In genomic region chr13:113031792-113032571, GRCm38 (mm10) we compare ENCODE assay signal across 9 mouse cellular contexts. TPM values are rescaled to one million over a fixed set of nuclear protein-coding genes. Genes with fewer than 3 reads are reported as not detected.
DNase-seq lines count a peak whose midpoint lies in the region; ATAC-seq and TF ChIP-seq lines count a peak whose summit lies in the region.
"Had no signal": no experiment of that assay in that cellular context is flagged by ENCODE, and none has a peak within 500 bp of the region (broad histone marks: within the 10 kb centered on the region; RNA-seq: fewer than 3 reads in every experiment).

No protein-coding gene starts in this region.

- peaks cover 85% of the 10 kb centered on the region for H3K27me3 ChIP-seq in erythroblast, embryonic 14.5 days (ENCODE audit: control insufficient read depth)
- no peaks in the 10 kb centered on the region for H3K27me3 ChIP-seq in C2C12 (ENCODE audit: control insufficient read depth, insufficient read depth, insufficient read length)
- peaks cover 79% of the 10 kb centered on the region for H3K27me3 ChIP-seq in hindbrain, embryonic 10.5 days (ENCODE audit: insufficient read depth, poor library complexity, severe bottlenecking)
- H3K27me3 ChIP-seq in limb, embryonic 15.5 days = peaks cover 41% of the 10 kb centered on the region
- H3K27me3 ChIP-seq in neural tube, embryonic 13.5 days = peaks cover 74% of the 10 kb centered on the region

- no peak for ATAC-seq in erythroblast, adult 5-6 weeks (replicated peaks; ENCODE audit: low FRiP score, poor library complexity, severe bottlenecking)
- ATAC-seq in limb, embryonic 15.5 days (ENCODE audit: insufficient number of reproducible peaks, low FRiP score, low TSS enrichment, low read depth) = peak; percentile 37; the same call in 1 of the 2 replicates
- ATAC-seq in neural tube, embryonic 13.5 days (ENCODE audit: low read depth) = peak; percentile 69

- no peaks in the 10 kb centered on the region for H3K79me2 ChIP-seq in C2C12 (ENCODE audit: control insufficient read depth, insufficient read depth)

- H3K9me3 ChIP-seq in erythroblast, embryonic 14.5 days (ENCODE audit: control insufficient read depth, low read length) = no peaks in the 10 kb centered on the region; the same call in 1 of the 2 replicates
- H3K9me3 ChIP-seq in hindbrain, embryonic 10.5 days = no peaks in the 10 kb centered on the region
- no peaks in the 10 kb centered on the region for H3K9me3 ChIP-seq in limb, embryonic 15.5 days
- no peaks in the 10 kb centered on the region for H3K9me3 ChIP-seq in neural tube, embryonic 13.5 days

- H3K9ac ChIP-seq in limb, embryonic 15.5 days = peak overlapping the region; percentile 35; the same call in 1 of the 2 replicates
- H3K9ac ChIP-seq in neural tube, embryonic 13.5 days = peak overlapping the region; percentile 75

- H3K36me3 ChIP-seq in erythroblast, embryonic 14.5 days (ENCODE audit: control insufficient read depth) = no peaks in the 10 kb centered on the region
- H3K36me3 ChIP-seq in C2C12 (ENCODE audit: control insufficient read depth, insufficient read depth) = no peaks in the 10 kb centered on the region
- no peaks in the 10 kb centered on the region for H3K36me3 ChIP-seq in hindbrain, embryonic 10.5 days
- H3K36me3 ChIP-seq in limb, embryonic 15.5 days = no peaks in the 10 kb centered on the region
- no peaks in the 10 kb centered on the region for H3K36me3 ChIP-seq in neural tube, embryonic 13.5 days

- peaks cover 18% of the 10 kb centered on the region for H3K4me1 ChIP-seq in erythroblast, embryonic 14.5 days (ENCODE audit: control insufficient read depth)
- H3K4me1 ChIP-seq in hindbrain, embryonic 10.5 days (replicated peaks) = peaks cover 33% of the 10 kb centered on the region
- H3K4me1 ChIP-seq in limb, embryonic 15.5 days = peaks cover 30% of the 10 kb centered on the region
- H3K4me1 ChIP-seq in neural tube, embryonic 13.5 days (replicated peaks) = peaks cover 26% of the 10 kb centered on the region

- H3K4me2 ChIP-seq in limb, embryonic 15.5 days = peak overlapping the region; percentile 99
- H3K4me2 ChIP-seq in neural tube, embryonic 13.5 days = peak overlapping the region; percentile 80

- peak overlapping the region; percentile 30 for H3ac ChIP-seq in C2C12 (ENCODE audit: control insufficient read depth, insufficient read length, low read depth)

- H3K4me3 ChIP-seq in erythroblast, embryonic 14.5 days (replicated peaks) = peak overlapping the region; percentile 12
- H3K4me3 ChIP-seq in C2C12 (ENCODE audit: insufficient read depth, poor library complexity, severe bottlenecking) = no peak overlapping the region
- peak overlapping the region; percentile 56 for H3K4me3 ChIP-seq in hindbrain, embryonic 10.5 days
- peak overlapping the region; percentile 55 for H3K4me3 ChIP-seq in limb, embryonic 15.5 days
- H3K4me3 ChIP-seq in neural tube, embryonic 13.5 days = peak overlapping the region; percentile 60

- under 1% methylated on average over 40 of the region's 40 CpGs for WGBS in hindbrain, embryonic 10.5 days
- WGBS in limb, embryonic 15.5 days = under 1% methylated on average over 40 of the region's 40 CpGs
- under 1% methylated on average over 40 of the region's 40 CpGs for WGBS in neural tube, embryonic 13.5 days

- H3K27ac ChIP-seq in hindbrain, embryonic 10.5 days = peak overlapping the region; percentile 84
- H3K27ac ChIP-seq in limb, embryonic 15.5 days = 0 out of 2 replicates have a peak overlapping the region, but pooled peaks have one; percentile 4
- H3K27ac ChIP-seq in neural tube, embryonic 13.5 days (replicated peaks) = peak overlapping the region; percentile 42; the same call in 1 of the 2 replicates

- H3K79me3 ChIP-seq in C2C12 (ENCODE audit: low read depth) = no peaks in the 10 kb centered on the region

- TF ChIP-seq CTCF in C2C12 (IDR thresholded peaks at IDR 0.05; ENCODE audit: control insufficient read depth, insufficient read depth, insufficient read length) = no peak

- DNase-seq in cerebellum, adult 9-11 months = peak; percentile 26
- peak; percentile 79 for DNase-seq in hindbrain, embryonic 10.5 days (ENCODE audit: low spot score)
- peak; percentile 63 for DNase-seq in thymus, postnatal 4 days

TF ChIP-seq in C2C12, 6 proteins besides CTCF, POLR2A, EP300 and RAD21:
- TF ChIP-seq CEBPB (IDR thresholded peaks at IDR 0.05; ENCODE audit: low read depth) (no peak), FOSL1 (IDR thresholded peaks at IDR 0.05; ENCODE audit: insufficient read depth, low read length, poor library complexity, severe bottlenecking) (no peak), MYOG (IDR thresholded peaks at IDR 0.05; ENCODE audit: control insufficient read depth, extremely low read depth, insufficient read length) (no peak), MYOD1 (IDR thresholded peaks at IDR 0.05; ENCODE audit: control insufficient read depth, insufficient read length, low read depth) (no peak), MAX (IDR thresholded peaks at IDR 0.05) (no peak)

RNA-seq across cellular contexts. Expression of gene Cdc20b, which starts 2.9 kb away (rescaled TPM):
- polyA plus RNA-seq in erythroblast, embryonic 14.5 days (2012) = not detected in 2 replicates
- not detected in 2 replicates for total RNA-seq in erythroblast, adult 5-6 weeks (2015; ENCODE audit: low replicate concordance)
- not detected in 2 replicates for total RNA-seq in erythroblast, adult 5-6 weeks (2017; ENCODE audit: low replicate concordance)
- 0.04 TPM for polyA plus RNA-seq in C2C12 (2012; fragmentation: generic; extraction: Trizol)
- polyA plus RNA-seq in hindbrain, embryonic 10.5 days (2016; fragmentation: Nextera tagmentation; extraction: Ambion mirVana) = 1.7 and 1.9 TPM in 2 replicates
- polyA plus RNA-seq in limb, embryonic 15.5 days (2015; fragmentation: Nextera tagmentation; extraction: Ambion mirVana) = not detected in 2 replicates
- not detected in 2 replicates for polyA plus RNA-seq in neural tube, embryonic 13.5 days (2015; fragmentation: Nextera tagmentation; extraction: Ambion mirVana)
- total RNA-seq: heart, adult 18-20 months had no signal

RNA-seq across cellular contexts. Expression of gene Gpx8, which starts 14.2 kb away (rescaled TPM):
- polyA plus RNA-seq in erythroblast, embryonic 14.5 days (2012) = not detected in 2 replicates
- not detected in 2 replicates for total RNA-seq in erythroblast, adult 5-6 weeks (2015; ENCODE audit: low replicate concordance)
- total RNA-seq in erythroblast, adult 5-6 weeks (2017; ENCODE audit: low replicate concordance) = not detected in 2 replicates
- 210 TPM for polyA plus RNA-seq in C2C12 (2012; fragmentation: generic; extraction: Trizol)
- 88.0 and 94.2 TPM in 2 replicates for polyA plus RNA-seq in hindbrain, embryonic 10.5 days (2016; fragmentation: Nextera tagmentation; extraction: Ambion mirVana)
- 220 and 224 TPM in 2 replicates for polyA plus RNA-seq in limb, embryonic 15.5 days (2015; fragmentation: Nextera tagmentation; extraction: Ambion mirVana)
- 81.0 and 94.9 TPM in 2 replicates for polyA plus RNA-seq in neural tube, embryonic 13.5 days (2015; fragmentation: Nextera tagmentation; extraction: Ambion mirVana)

RNA-seq across cellular contexts. Expression of gene Mcidas, which starts 38.3 kb away (rescaled TPM):
- not detected in 2 replicates for polyA plus RNA-seq in erythroblast, embryonic 14.5 days (2012)
- not detected in 2 replicates for total RNA-seq in erythroblast, adult 5-6 weeks (2015; ENCODE audit: low replicate concordance)
- not detected in 2 replicates for total RNA-seq in erythroblast, adult 5-6 weeks (2017; ENCODE audit: low replicate concordance)
- 0.02 TPM for polyA plus RNA-seq in C2C12 (2012; fragmentation: generic; extraction: Trizol)
- 2.9 and 3.6 TPM in 2 replicates for polyA plus RNA-seq in hindbrain, embryonic 10.5 days (2016; fragmentation: Nextera tagmentation; extraction: Ambion mirVana)
- not detected in 2 replicates for polyA plus RNA-seq in limb, embryonic 15.5 days (2015; fragmentation: Nextera tagmentation; extraction: Ambion mirVana)
- 0.10 and 0.12 TPM in 2 replicates for polyA plus RNA-seq in neural tube, embryonic 13.5 days (2015; fragmentation: Nextera tagmentation; extraction: Ambion mirVana)
- total RNA-seq: heart, adult 18-20 months had no signal

RNA-seq across cellular contexts. Expression of gene Ccno, which starts 44.4 kb away (rescaled TPM):
- polyA plus RNA-seq in erythroblast, embryonic 14.5 days (2012) = not detected in 2 replicates
- total RNA-seq in erythroblast, adult 5-6 weeks (2015; ENCODE audit: low replicate concordance) = 5.2 and 10.0 TPM in 2 replicates
- 2.0 TPM in 2 replicates for total RNA-seq in erythroblast, adult 5-6 weeks (2017; ENCODE audit: low replicate concordance)
- polyA plus RNA-seq in C2C12 (2012; fragmentation: generic; extraction: Trizol) = 7.6 TPM
- polyA plus RNA-seq in hindbrain, embryonic 10.5 days (2016; fragmentation: Nextera tagmentation; extraction: Ambion mirVana) = 4.3 and 4.9 TPM in 2 replicates
- 0.32 and 0.37 TPM in 2 replicates for polyA plus RNA-seq in limb, embryonic 15.5 days (2015; fragmentation: Nextera tagmentation; extraction: Ambion mirVana)
- 0.25 TPM in 1 of 2 replicates, not detected in the other for polyA plus RNA-seq in neural tube, embryonic 13.5 days (2015; fragmentation: Nextera tagmentation; extraction: Ambion mirVana)

Comparison
In these comparisons a context has a peak if more than half of its experiments do, and no peak if none do; other contexts are left out.
1. DNase-seq: peak in every context shown above with its lines; median percentile 79 in hindbrain, embryonic 10.5 days; 63 in thymus, postnatal 4 days; 26 in cerebellum, adult 9-11 months.
2. H3K27ac ChIP-seq: peak in every context shown above with its lines; median percentile 84 in hindbrain, embryonic 10.5 days; 42 in neural tube, embryonic 13.5 days; 4 in limb, embryonic 15.5 days.
3. RNA of gene Gpx8, which starts 14.2 kb away (polyA plus RNA-seq): 220 to 224 TPM in limb, embryonic 15.5 days, 210 TPM in C2C12 (single experiment), 81.0 to 94.9 TPM in neural tube, embryonic 13.5 days and 88.0 to 94.2 TPM in hindbrain, embryonic 10.5 days; not detected in erythroblast, embryonic 14.5 days; every median in the first group is over 10 times any median in the second.